Mouse (Mus musculus): ENCODE results near the gene Setd2. TPM values are rescaled to one million over a fixed set of nuclear protein-coding genes. Genes with fewer than 3 reads are reported as not detected.

The Setd2 gene
- total RNA-seq, 2 experiments from 2014 or later = 39.7 to 40.5 TPM

DNA sequence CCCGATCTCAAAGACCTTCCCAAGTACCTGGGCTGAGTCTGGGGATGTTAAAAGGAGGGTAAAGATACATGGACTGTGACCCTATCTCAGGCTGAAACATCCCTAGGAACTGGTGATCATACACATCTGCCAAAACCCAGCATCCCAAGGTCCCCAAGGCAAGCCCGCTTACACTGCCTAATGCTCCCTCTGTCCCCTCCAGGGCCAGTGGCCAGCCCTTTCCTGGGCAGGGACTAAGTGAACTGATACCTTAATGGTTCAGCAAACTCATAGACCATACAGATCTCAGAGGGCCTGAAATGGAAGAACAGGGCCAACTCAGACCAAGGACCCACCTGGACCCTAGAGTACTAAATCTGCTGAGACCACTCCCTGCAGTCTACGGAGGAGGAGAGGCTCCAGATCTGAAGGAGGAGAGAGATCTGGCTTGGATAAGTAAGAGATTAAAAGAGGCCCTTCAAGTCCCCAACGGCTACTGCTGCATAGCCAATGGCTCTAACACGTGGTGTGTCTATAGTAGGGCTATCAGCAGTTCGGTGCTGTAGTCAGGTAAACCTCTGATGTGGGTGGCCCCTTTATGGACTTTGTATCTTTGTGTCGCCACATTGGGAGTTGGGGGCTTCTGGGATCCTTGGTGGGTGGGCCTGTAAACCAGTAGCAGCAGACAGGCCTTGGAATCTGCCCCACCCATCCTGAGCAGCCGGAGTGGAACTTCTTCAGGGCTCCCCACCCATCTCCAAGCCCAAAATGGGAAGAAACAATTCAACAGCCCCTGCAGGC, 91.2 kb downstream of the Setd2 start:
- DNase-seq = no peak

DNA sequence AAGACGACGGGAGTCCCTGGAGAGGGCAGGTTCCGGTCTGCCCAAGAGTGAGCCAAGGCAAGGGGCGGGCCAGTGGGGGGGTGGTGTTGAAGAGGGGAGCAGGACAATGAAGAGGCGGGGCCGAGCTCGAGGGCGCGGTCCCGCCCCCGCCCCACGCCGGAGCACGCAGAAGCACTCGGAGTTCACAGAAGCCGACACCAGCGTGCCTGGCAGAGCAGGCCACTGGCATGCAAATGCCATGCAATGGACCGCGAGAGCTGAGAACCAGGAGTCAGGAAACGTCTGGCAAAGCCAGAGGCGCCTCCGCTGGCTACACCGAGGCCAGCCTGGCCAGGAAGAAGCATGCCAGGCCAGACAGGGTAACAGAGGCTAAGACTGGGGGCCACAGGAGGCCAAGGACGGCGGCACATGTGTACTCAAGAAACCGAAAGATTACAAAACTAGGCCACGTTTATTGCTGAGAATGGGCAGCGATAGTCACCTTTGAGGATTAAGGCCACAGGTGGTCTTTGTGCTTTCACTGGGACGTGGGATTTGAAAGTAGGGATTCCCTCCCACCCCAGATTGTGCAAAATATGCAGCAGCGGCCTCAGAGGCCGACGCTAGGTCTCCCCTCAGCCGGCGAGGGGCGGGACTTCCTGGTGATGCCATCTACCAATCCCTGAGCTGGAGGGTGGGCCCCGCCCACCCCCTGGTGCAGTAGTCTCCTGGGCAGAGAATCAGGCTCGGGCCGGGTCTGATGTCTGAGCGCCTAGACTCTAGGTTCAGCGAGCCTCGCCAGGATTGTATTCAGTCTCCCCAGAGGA, 92.2 kb downstream of the Setd2 start, which contains the start of gene Nradd:
Nradd (minus strand) TSS at position 92 of the 806 bp plus-strand sequence.
- DNase-seq = peak; percentile 89 to 92

DNA sequence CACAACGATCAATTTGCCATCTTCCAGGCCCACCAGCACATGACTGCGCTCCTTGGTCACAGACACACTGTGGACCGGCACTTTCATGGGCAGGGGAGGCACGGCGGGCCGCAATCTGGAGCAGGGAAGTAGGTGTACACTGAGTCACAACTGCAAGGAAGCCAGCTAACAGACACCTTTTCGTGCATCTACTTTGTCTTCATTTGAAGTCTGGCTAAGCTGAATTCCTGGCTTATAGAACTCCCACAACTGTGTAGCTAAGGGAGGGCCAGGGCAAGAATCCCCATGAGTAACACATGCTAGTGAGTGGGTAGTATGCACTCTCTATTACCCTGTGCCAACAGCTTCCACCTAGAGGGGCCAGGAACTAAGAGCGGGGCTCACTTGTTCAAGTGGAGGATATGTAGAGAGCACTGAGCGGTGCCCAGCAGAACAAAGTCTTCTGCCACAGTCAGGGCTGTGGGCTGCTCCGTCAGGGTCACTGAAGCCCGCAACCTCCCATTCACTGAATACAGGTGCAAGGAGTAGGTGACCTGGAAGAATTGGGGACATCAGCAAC, 93.0 kb downstream of the Setd2 start:
- no peak for DNase-seq

DNA sequence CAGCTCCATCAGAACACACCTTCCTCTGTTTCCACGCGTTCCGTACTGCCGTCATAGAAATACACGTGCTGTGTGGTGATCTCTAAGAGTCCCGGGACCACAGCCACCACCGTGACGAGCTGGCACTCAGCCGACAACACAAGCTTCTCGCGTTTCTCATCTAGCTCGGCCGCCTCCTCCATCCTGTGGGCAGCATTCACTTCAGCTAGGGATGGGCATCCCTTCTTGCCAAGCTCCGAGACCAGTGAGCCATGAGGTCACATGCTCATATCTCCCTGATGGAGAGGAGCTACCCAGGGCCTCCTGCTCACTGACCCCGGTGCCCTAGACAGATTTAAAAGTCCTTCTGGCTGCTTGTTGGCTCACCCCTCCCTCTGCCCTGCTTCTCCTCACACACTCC, 97.8 kb downstream of the Setd2 start:
- no peak for DNase-seq

DNA sequence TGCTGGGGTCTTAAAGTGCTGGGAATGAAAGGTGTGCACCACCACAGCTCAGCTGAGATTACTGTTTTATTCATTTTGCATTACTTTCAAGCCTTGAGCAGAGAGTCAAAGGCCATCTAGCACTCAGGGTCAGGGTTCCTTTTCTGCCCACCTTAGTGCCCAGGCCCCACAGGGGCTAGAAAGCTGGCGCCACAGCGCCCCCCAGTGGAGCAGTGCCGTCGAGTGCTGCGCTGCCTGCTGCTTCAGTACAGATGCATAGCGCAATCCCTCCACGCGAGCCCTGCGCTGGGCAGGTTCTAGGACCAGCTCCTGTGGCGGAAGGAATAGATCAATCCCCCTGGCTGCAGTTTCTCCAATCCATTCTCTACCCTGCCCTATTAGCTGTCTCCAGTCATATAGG, 98.8 kb downstream of the Setd2 start:
- peak in 1 of 2 experiments; percentile 59 for DNase-seq

DNA sequence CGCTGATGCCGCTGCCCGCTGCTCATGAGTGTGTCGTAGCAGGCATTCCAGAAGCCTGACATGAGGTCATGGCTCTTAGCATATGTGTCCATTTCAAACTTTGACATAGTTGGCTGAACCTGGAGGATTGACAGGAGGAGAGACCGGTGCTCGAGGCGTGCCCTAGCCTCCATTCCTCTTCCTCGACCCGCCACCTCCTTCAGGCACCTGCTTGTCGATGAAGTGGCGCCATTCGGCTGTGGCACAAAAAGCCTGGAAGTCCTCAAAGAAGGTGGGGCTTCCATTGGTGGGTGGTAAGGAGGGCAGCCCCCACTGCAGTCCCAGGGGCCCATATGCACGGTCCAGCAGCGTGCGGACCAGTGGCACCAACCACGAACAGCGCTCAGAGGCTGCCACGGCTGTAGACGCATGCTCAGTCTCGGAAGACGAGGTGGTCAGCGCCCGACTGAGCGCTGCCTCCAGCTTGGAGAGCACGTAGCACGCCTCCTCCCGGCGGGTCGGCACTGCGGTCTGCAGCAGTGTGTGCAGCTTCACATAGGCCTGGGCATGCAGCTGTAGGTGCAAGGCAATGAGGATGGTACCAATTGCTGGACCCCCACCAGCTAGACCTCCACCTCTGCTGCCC, 99.4 kb downstream of the Setd2 start:
- no peak for DNase-seq

DNA sequence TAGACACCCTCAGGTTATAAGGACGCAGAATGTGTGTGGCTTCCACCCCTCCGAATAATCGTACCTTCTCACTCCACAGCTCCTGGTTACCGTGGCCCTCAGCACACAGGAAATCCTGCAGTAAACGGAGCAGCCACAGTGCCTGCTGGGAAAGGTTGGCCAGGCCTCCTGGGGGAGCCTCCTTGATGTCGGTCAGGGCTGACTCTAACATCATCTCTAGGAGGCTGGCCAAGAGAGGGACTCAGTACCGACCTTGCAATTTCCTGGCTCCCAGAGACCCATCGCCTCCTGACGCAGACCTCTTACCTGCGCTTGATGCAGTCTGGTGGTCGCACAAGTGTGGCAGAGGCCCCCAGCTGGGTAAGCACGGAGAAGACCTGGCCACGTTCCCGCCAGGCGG, 100.3 kb downstream of the Setd2 start:
- no peak for DNase-seq

DNA sequence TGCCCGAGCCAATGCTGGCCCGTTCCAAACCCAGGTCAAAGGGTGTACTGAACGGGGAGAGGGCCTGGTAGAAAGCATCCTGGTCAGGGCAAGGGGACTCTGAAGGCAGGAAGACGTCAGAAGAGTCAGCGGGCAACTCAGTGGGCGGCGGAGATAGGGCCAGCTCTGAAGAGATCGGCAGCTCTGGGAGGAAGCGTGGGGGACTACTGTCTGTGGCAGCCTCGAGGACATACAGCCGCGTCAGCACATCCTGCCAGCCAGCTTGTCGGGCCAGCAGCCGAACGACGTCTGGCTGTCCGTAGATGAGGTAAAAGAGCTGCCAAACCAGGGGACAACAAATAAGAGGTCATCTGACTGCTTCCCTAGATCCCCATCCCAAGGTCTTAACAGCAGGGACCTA, 101.5 kb downstream of the Setd2 start:
- no peak for DNase-seq

DNA sequence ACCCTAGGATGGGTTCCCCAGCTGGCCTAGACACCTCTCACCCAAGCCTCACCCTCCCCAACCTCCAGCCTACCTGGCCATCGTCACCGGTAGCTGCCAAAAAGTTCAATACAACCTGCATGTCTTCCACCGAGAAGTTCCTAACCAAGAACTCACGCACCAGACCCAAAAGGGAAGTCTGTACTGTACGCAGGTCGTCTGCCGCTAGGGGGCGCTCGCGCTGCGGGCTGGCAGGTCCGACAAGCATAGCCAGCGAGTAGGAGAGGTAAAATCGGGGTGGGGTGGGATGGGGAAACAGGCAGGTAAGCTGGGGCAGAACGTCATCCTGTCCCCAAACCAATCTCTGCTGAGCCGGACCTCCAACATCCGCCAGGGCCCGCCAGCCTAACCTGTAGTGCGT, 102.8 kb downstream of the Setd2 start:
- peak; percentile 84 to 95 for DNase-seq

DNA sequence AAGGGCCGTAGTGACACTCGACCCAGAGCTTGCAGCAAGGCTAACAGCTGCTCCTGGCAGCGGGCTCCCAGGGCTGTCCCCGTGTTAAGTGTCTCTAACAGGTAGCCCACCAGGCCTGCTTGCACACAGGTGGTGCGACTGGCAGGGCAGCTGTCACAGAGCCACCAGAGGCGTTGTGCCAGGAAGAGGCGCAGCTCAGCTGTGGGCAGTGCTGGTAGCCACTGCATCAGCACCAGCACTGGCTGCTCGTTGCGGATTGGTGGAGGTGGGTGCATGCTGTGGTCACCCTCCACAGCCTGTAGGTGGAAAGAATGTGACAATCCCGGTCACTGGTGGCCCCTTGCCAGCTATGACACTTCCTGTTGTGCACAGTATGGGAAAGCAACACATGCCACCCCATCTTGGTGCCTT, 106.2 kb downstream of the Setd2 start:
- no peak for DNase-seq

DNA sequence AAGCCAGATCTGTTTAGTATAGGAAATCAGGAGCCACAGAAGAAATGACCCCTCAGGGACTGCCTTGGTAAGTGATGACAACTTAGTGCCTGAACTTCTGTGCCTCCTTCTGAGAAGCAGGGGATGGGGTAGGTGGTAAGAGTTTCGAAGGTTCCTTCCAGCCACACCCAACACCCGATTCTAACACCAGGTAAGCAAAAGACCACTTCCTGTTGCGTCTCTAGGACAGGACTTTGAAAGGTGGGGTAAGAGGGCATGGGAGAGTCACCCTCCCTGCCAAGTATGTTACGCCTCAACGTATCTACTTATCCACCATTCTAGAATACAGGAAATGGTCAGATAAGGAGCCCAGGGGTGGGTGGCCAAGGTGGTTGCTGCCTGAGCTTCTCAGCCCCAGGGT, 108.6 kb downstream of the Setd2 start:
- DNase-seq = no peak

DNA sequence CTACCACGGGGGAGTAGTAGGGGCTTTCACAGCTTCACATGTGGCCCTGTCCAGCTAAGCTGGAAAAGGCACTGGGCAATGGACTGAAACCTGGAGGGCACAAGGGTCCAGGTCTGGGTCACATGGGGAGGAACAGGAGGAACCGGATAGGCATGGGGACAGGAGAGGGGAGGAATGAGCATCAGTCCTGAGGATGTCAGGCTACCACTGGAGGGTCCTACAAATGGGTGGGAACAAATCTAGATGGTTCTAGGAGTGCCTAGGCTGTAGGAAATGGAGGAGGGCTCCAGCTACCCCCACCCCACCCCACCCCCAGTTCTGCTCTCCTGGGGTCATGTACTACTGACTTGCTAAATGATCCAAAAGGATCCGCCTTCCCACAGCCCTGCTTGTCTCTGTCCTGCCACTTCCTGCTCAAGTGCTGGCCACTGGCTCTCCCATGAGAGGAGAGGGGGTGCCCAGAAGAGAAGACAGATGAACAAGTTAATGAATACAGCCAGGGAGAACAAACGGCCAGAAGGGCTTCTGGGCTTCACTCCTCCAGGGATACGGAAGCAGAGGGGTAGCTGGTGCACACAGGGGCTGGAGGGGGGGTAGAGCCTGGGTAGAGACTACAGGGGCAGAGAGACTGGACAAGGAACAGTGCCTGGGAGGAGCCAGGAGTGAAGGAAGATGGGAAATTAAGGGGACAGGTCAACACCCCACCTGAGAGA, 110.6 kb downstream of the Setd2 start:
- DNase-seq = no peak

DNA sequence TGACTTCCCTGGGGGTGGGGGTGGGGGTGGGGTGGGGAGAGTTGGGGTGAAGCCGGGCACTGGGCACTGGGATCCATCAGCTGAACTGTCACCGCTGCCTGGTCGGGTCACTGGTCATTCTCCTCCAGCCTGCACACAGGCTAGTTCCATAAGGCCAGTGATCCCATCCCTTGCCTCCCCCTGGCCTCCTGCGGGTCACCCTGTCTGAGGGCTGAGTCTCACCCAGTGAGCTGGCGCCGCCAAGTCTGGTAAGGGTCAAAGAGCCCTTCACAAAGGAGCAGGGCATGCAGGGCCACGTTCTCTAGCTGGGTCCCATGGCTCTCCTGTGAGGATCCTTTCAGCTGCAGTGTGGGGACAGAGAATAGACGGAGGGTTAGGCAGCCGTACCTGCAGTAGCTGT, 111.4 kb downstream of the Setd2 start:
- no peak for DNase-seq

DNA sequence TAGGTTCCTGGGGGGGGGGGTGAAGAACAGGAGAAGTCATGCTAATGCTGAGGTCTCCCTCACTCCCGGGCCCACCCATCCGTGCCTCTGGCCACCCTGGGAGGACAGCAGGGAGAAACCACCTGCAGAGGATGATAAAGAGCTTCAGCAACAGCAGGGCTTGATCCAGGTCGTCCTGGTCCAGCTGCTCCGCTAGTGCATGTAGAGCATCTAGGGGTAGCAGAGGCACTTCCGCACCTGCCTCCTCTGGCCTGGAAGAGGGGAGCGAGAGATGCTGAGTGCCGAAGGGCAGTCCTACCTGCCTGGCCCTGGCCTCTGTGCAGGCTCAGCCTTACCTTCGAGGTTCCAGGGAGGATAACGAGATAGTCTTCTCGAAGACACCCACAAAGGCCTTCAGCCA, 111.9 kb downstream of the Setd2 start:
- DNase-seq = no peak

DNA sequence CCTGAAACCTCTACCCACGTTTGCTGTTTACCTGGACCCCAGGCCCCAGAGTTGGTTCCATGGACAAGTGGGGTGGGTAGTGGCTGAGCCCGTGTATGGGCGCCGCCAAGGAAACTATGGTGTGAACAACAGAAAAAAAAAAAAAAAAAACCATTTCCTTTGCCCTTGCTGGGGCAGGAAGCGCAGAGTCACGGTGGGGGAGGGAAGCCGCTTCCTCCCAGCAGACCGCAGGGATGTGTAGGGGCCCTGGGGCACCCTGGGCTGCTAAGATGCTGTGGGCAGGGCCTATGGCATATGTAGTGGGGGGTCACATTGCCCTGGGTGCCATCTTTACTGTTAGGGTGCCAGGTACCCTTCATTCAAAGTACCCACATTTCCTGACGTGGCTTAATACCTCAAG, 112.8 kb downstream of the Setd2 start:
- peak in 1 of 2 experiments; percentile 49 for DNase-seq

DNA sequence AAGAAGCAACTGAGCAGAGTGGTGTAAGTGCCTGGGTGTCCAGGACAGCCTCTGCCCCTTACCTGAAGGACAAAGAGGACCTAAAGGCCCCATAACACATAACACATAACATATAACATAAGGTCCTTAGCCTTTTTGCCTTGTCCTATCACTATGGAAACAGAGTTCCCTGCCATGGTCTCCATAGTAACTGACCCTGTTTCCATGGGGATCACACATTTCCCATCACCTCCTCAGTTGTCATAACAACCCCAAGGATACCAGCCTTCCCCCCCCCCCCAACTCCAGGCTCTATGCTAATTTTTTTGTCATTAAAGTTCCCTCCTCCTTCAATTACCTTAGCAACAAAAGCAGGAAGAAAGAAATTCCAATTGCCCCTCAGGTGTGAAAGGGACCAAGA, 117.4 kb downstream of the Setd2 start:
- DNase-seq = no peak

DNA sequence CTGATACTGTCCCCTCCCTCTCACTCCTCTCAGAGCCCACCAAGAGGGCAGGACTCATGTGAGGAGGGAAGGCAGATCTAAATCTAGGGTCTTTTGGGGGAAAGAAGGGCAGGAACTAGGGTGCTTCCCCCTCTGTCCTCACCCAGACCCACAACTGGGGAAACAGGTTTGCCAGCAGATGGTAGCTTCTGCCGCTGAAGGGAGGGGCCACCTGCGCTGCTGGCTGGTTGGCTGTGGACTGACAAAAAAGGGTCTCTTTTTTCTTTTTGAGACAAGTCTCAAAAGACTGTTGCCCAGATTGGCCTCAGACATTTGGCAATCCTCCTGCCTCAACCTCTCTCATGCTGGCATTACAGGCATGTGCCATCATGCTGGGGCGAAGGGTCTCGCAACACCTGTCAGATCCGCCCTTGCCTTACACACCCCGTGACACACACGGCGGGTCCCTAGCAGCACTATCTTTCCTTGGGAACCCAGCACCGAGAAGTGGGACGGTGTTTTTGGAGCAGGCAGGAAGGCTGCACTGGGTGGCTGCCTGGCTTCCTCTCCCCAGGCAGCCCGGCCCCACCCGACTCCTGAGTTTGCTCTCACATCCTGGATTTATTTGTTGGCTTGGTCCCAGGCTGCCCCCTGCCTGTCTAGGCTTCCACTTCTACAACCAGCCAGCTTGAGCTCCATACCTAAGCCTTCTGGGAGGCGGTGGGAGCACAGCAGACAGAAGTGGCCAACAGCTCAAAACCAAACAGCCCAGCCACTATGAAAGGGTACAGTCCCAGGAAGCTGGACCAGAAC, 119.7 kb downstream of the Setd2 start:
- peak; percentile 61 to 81 for DNase-seq

DNA sequence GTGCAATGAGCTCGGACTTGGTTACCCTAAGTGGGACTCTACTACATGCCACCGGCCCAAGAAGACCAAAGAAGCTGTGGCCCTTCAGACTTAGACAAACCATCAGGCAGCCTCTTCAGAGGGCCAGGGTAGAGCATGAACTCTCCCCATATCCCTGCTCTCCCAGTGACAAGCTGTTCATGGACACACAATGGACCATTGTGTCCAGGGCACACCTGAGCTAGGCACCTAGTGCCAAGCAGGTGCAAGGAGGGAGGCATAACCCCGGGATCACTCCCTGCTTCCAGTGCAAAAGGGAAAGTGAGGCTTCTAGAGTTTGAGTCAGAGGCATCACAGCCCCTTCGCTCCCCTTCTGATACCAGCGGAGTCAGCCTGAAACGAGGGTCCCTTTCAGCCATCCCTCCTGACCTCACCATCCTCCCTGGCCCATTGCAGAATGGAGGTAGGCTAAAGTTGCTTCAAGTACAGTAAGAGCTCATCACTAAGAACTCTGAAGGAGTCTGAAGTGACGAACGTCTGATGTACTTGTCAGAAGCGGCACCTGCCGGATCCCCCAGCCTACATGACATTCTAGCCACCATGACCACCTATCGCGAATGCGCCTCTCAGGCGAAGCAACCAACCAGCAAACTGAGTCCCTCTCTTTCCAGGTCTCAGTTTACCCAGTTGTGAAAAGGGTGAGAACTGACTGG, 120.7 kb downstream of the Setd2 start:
- DNase-seq = no peak

DNA sequence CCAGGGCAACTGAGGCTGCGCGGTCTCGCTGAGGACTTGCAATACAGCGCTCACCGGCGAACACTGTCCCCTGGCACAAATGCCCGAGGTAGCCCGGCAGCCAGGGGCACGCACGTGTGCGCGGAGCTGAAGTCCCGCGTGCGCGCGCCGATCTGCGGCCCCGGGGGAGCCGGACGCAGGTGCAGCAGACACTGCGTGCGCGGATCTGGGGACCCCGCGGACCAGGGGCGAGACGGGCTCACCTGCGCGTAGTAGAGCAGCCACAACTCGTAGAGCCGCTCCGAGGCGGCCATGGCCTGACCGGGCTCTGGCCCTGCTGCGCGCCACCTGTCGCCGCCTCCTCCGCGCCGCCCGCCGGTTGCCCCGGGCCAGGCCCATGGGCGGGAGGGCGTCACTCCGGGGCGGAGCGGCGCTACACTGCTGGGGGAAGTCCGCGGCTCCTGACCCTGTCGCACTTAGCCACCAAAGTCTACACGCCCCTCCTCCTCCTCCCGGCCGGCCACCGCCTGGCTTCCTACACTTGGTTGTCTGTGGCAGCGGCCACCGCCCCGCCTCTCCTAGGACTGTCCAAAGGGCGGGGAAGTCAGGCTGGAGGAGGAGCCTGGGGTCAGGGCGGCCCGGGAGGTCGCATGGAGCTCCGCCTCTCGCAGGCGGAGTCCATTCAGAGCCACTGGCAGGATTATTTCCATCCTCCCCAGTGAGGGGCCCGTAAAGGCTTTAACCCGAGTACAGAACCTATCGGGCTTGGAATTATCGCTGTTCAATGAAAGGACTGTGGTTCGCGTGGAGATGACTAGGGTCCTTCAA, 121.5 kb downstream of the Setd2 start, which contains the start of gene Nbeal2:
Nbeal2 (minus strand) TSS at position 507 of the 807 bp plus-strand sequence.
- DNase-seq = peak; percentile 95 to 99

Measured in heart, adult 18-20 months (tissue).